Comparison of ENCODE assay signal across 8 mouse cellular contexts in the genomic region with DNA sequence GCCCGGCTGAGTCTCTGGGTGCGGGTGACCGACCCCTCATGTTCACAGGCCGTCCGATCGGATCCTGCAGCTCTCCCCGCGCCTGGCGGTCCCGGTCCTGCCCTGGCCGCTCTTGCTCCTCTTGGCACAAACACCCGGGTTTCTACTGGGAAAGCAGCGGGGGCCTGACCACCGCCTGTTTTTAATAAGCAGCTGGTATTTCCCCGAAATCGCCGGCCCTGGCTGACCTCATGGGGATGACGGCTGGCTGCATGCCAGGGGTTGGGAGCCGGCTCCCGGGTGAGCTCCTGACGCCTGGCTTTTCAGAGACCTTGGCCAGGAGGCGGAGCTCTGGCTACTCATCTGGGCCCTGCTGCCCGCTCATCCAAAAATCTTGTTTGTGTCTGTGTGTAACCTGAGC. TPM values are rescaled to one million over a fixed set of nuclear protein-coding genes. Genes with fewer than 3 reads are reported as not detected.
DNase-seq lines count a peak whose midpoint lies in the region; ATAC-seq and TF ChIP-seq lines count a peak whose summit lies in the region.

No protein-coding gene starts in this region.

- H3K36me3 ChIP-seq in embryonic facial prominence, embryonic 14.5 days (ENCODE audit: control insufficient read depth, insufficient read depth, low read length), result no peaks in the 10 kb centered on the region
- H3K36me3 ChIP-seq in kidney, embryonic 14.5 days (ENCODE audit: control insufficient read depth, insufficient read depth, low read length), result no peaks in the 10 kb centered on the region
- no peaks in the 10 kb centered on the region for H3K36me3 ChIP-seq in limb, embryonic 13.5 days
- no peaks in the 10 kb centered on the region for H3K36me3 ChIP-seq in midbrain, embryonic 15.5 days (replicated peaks)
- H3K36me3 ChIP-seq in stomach, postnatal 0 days (ENCODE audit: control insufficient read depth, insufficient read depth, low read length), result no peaks in the 10 kb centered on the region

- H3K4me2 ChIP-seq in embryonic facial prominence, embryonic 14.5 days (ENCODE audit: low read depth, low read length), result peak overlapping the region; percentile 79
- H3K4me2 ChIP-seq in kidney, embryonic 14.5 days (replicated peaks; ENCODE audit: low read depth, low read length), result peak overlapping the region; percentile 87
- H3K4me2 ChIP-seq in limb, embryonic 13.5 days (replicated peaks), result peak overlapping the region; percentile 79
- peak overlapping the region; percentile 70 for H3K4me2 ChIP-seq in midbrain, embryonic 15.5 days
- H3K4me2 ChIP-seq in stomach, postnatal 0 days (replicated peaks; ENCODE audit: low read depth), result peak overlapping the region; percentile 72

- no peak for TF ChIP-seq EP300 in stomach, postnatal 0 days (optimal IDR thresholded peaks at IDR 0.05)

- H3K4me3 ChIP-seq in embryonic facial prominence, embryonic 14.5 days (ENCODE audit: low read depth, low read length), result peak overlapping the region; percentile 48
- H3K4me3 ChIP-seq in kidney, embryonic 14.5 days (ENCODE audit: low read length), result peak overlapping the region; percentile 48
- H3K4me3 ChIP-seq in limb, embryonic 13.5 days, result peak overlapping the region; percentile 47
- H3K4me3 ChIP-seq in midbrain, embryonic 15.5 days, result peak overlapping the region; percentile 56
- peak overlapping the region; percentile 45 for H3K4me3 ChIP-seq in stomach, postnatal 0 days (ENCODE audit: low read depth, low read length)

- WGBS in embryonic facial prominence, embryonic 14.5 days, result 3% methylated on average over 13 of the region's 23 CpGs
- under 1% methylated on average over 23 of the region's 23 CpGs for WGBS in kidney, embryonic 14.5 days
- under 1% methylated on average over 23 of the region's 23 CpGs for WGBS in limb, embryonic 13.5 days
- WGBS in midbrain, embryonic 15.5 days, result under 1% methylated on average over 23 of the region's 23 CpGs
- WGBS in stomach, postnatal 0 days, result under 1% methylated on average over 23 of the region's 23 CpGs

- H3K9ac ChIP-seq in embryonic facial prominence, embryonic 14.5 days (ENCODE audit: low read depth, low read length), result peak overlapping the region; percentile 76
- peak overlapping the region; percentile 70 for H3K9ac ChIP-seq in kidney, embryonic 14.5 days (ENCODE audit: low read depth, low read length)
- H3K9ac ChIP-seq in limb, embryonic 13.5 days, result peak overlapping the region; percentile 68
- H3K9ac ChIP-seq in midbrain, embryonic 15.5 days, result peak overlapping the region; percentile 66
- H3K9ac ChIP-seq in stomach, postnatal 0 days (ENCODE audit: low read length), result peak overlapping the region; percentile 62

- TF ChIP-seq CTCF in stomach, postnatal 0 days (IDR thresholded peaks at IDR 0.05; ENCODE audit: low read depth), result no peak

- H3K27ac ChIP-seq in embryonic facial prominence, embryonic 14.5 days (replicated peaks; ENCODE audit: low read depth, low read length), result peak overlapping the region; percentile 78
- H3K27ac ChIP-seq in kidney, embryonic 14.5 days (ENCODE audit: low read depth, low read length), result no peak overlapping the region
- peak overlapping the region; percentile 81; the same call in 1 of the 2 replicates for H3K27ac ChIP-seq in limb, embryonic 13.5 days
- H3K27ac ChIP-seq in midbrain, embryonic 15.5 days, result peak overlapping the region; percentile 85
- peak overlapping the region; percentile 49; the same call in 1 of the 2 replicates for H3K27ac ChIP-seq in stomach, postnatal 0 days (replicated peaks)

- peak; percentile 12 to 16 for DNase-seq in thymus, postnatal 10 days (ENCODE audit: low spot score in 2 of 2)
- DNase-seq in thymus, postnatal 25 days, result no peak
- peak; percentile 92 for DNase-seq in embryonic facial prominence, embryonic 14.5 days (ENCODE audit: low spot score)
- DNase-seq in heart, adult 8-10 months (ENCODE audit: low spot score), result peak; percentile 84
- DNase-seq in stomach, postnatal 0 days (ENCODE audit: low spot score), result peak; percentile 76

- H3K4me1 ChIP-seq in embryonic facial prominence, embryonic 14.5 days (ENCODE audit: control insufficient read depth, insufficient read depth, low read length), result peaks cover 20% of the 10 kb centered on the region
- H3K4me1 ChIP-seq in kidney, embryonic 14.5 days (ENCODE audit: control insufficient read depth, insufficient read depth, low read length), result peaks cover 7% of the 10 kb centered on the region; the same call in 1 of the 2 replicates
- H3K4me1 ChIP-seq in limb, embryonic 13.5 days, result peaks cover 33% of the 10 kb centered on the region
- H3K4me1 ChIP-seq in midbrain, embryonic 15.5 days, result peaks cover 14% of the 10 kb centered on the region
- no peaks in the 10 kb centered on the region; the same call in 1 of the 2 replicates for H3K4me1 ChIP-seq in stomach, postnatal 0 days (replicated peaks; ENCODE audit: control insufficient read depth, insufficient read depth)

- H3K9me3 ChIP-seq in embryonic facial prominence, embryonic 14.5 days (ENCODE audit: control insufficient read depth, low read length), result no peaks in the 10 kb centered on the region
- H3K9me3 ChIP-seq in kidney, embryonic 14.5 days (ENCODE audit: control insufficient read depth, low read length), result no peaks in the 10 kb centered on the region
- no peaks in the 10 kb centered on the region for H3K9me3 ChIP-seq in limb, embryonic 13.5 days
- H3K9me3 ChIP-seq in midbrain, embryonic 15.5 days, result no peaks in the 10 kb centered on the region
- H3K9me3 ChIP-seq in stomach, postnatal 0 days (ENCODE audit: control insufficient read depth, low read length), result no peaks in the 10 kb centered on the region

- ATAC-seq in embryonic facial prominence, embryonic 14.5 days (ENCODE audit: low read depth), result peak; percentile 75
- ATAC-seq in kidney, embryonic 14.5 days (ENCODE audit: low FRiP score, low TSS enrichment), result peak; percentile 58
- peak; percentile 79 for ATAC-seq in limb, embryonic 13.5 days (ENCODE audit: low FRiP score, low read depth)
- ATAC-seq in midbrain, embryonic 15.5 days (replicated peaks), result peak; percentile 76
- ATAC-seq in stomach, postnatal 0 days (ENCODE audit: low FRiP score, low TSS enrichment), result peak; percentile 67

- no peaks in the 10 kb centered on the region for H3K27me3 ChIP-seq in embryonic facial prominence, embryonic 14.5 days (replicated peaks; ENCODE audit: control insufficient read depth, insufficient read depth, low read length)
- no peaks in the 10 kb centered on the region for H3K27me3 ChIP-seq in kidney, embryonic 14.5 days (ENCODE audit: control insufficient read depth, insufficient read depth, low read length)
- peaks cover 6% of the 10 kb centered on the region; the same call in 1 of the 2 replicates for H3K27me3 ChIP-seq in limb, embryonic 13.5 days
- no peaks in the 10 kb centered on the region; the same call in 1 of the 2 replicates for H3K27me3 ChIP-seq in midbrain, embryonic 15.5 days (replicated peaks)
- no peaks in the 10 kb centered on the region; the same call in 1 of the 2 replicates for H3K27me3 ChIP-seq in stomach, postnatal 0 days (ENCODE audit: control insufficient read depth, insufficient read depth, low read length)

RNA-seq across cellular contexts. Expression of gene Prss42, which starts 16.2 kb away (rescaled TPM):
- not detected in 2 replicates for polyA plus RNA-seq in embryonic facial prominence, embryonic 14.5 days (2014; fragmentation: Nextera tagmentation; extraction: Ambion mirVana)
- total RNA-seq in heart, adult 8-10 months (2022), result not detected
- polyA plus RNA-seq in kidney, embryonic 14.5 days (2014; fragmentation: Nextera tagmentation; extraction: Ambion mirVana), result not detected in 2 replicates
- not detected in 2 replicates for polyA plus RNA-seq in limb, embryonic 13.5 days (2015; fragmentation: Nextera tagmentation; extraction: Ambion mirVana)
- polyA plus RNA-seq in midbrain, embryonic 15.5 days (2015; fragmentation: Nextera tagmentation; extraction: Ambion mirVana), result not detected in 2 replicates
- polyA plus RNA-seq in stomach, postnatal 0 days (2015; fragmentation: Nextera tagmentation; extraction: Ambion mirVana), result not detected in 2 replicates

RNA-seq across cellular contexts. Expression of gene Prss44, which starts 32.1 kb away (rescaled TPM):
- not detected in 2 replicates for polyA plus RNA-seq in embryonic facial prominence, embryonic 14.5 days (2014; fragmentation: Nextera tagmentation; extraction: Ambion mirVana)
- total RNA-seq in heart, adult 8-10 months (2022), result not detected
- polyA plus RNA-seq in kidney, embryonic 14.5 days (2014; fragmentation: Nextera tagmentation; extraction: Ambion mirVana), result not detected in 2 replicates
- not detected in 2 replicates for polyA plus RNA-seq in limb, embryonic 13.5 days (2015; fragmentation: Nextera tagmentation; extraction: Ambion mirVana)
- polyA plus RNA-seq in midbrain, embryonic 15.5 days (2015; fragmentation: Nextera tagmentation; extraction: Ambion mirVana), result not detected in 2 replicates
- not detected in 2 replicates for polyA plus RNA-seq in stomach, postnatal 0 days (2015; fragmentation: Nextera tagmentation; extraction: Ambion mirVana)

RNA-seq across cellular contexts. Expression of gene Pth1r, which starts 34.8 kb away (rescaled TPM):
- polyA plus RNA-seq in embryonic facial prominence, embryonic 14.5 days (2014; fragmentation: Nextera tagmentation; extraction: Ambion mirVana), result 97.5 and 98.0 TPM in 2 replicates
- total RNA-seq in heart, adult 8-10 months (2022), result 1 to 10 TPM; 4.4 to 7.0 (median 5.1) TPM
- polyA plus RNA-seq in kidney, embryonic 14.5 days (2014; fragmentation: Nextera tagmentation; extraction: Ambion mirVana), result 27.3 and 40.9 TPM in 2 replicates
- polyA plus RNA-seq in limb, embryonic 13.5 days (2015; fragmentation: Nextera tagmentation; extraction: Ambion mirVana), result 91.1 and 97.7 TPM in 2 replicates
- 8.7 and 9.2 TPM in 2 replicates for polyA plus RNA-seq in midbrain, embryonic 15.5 days (2015; fragmentation: Nextera tagmentation; extraction: Ambion mirVana)
- polyA plus RNA-seq in stomach, postnatal 0 days (2015; fragmentation: Nextera tagmentation; extraction: Ambion mirVana), result 10.5 and 10.6 TPM in 2 replicates

RNA-seq across cellular contexts. Expression of gene Myl3, which starts 40.1 kb away (rescaled TPM):
- polyA plus RNA-seq in embryonic facial prominence, embryonic 14.5 days (2014; fragmentation: Nextera tagmentation; extraction: Ambion mirVana), result 39.1 and 53.6 TPM in 2 replicates
- total RNA-seq in heart, adult 8-10 months (2022), result over 10,000 TPM; 10,766 to 11,632 (median 11,251) TPM
- polyA plus RNA-seq in kidney, embryonic 14.5 days (2014; fragmentation: Nextera tagmentation; extraction: Ambion mirVana), result 0.96 and 1.4 TPM in 2 replicates
- polyA plus RNA-seq in limb, embryonic 13.5 days (2015; fragmentation: Nextera tagmentation; extraction: Ambion mirVana), result 3.5 and 4.8 TPM in 2 replicates
- 0.56 and 2.0 TPM in 2 replicates for polyA plus RNA-seq in midbrain, embryonic 15.5 days (2015; fragmentation: Nextera tagmentation; extraction: Ambion mirVana)
- 0.11 and 0.27 TPM in 2 replicates for polyA plus RNA-seq in stomach, postnatal 0 days (2015; fragmentation: Nextera tagmentation; extraction: Ambion mirVana)

RNA-seq across cellular contexts. Expression of gene Prss43, which starts 44.8 kb away (rescaled TPM):
- polyA plus RNA-seq in embryonic facial prominence, embryonic 14.5 days (2014; fragmentation: Nextera tagmentation; extraction: Ambion mirVana), result not detected in 2 replicates
- not detected for total RNA-seq in heart, adult 8-10 months (2022)
- not detected in 2 replicates for polyA plus RNA-seq in kidney, embryonic 14.5 days (2014; fragmentation: Nextera tagmentation; extraction: Ambion mirVana)
- polyA plus RNA-seq in limb, embryonic 13.5 days (2015; fragmentation: Nextera tagmentation; extraction: Ambion mirVana), result not detected in 2 replicates
- polyA plus RNA-seq in midbrain, embryonic 15.5 days (2015; fragmentation: Nextera tagmentation; extraction: Ambion mirVana), result not detected in 2 replicates
- polyA plus RNA-seq in stomach, postnatal 0 days (2015; fragmentation: Nextera tagmentation; extraction: Ambion mirVana), result 0.04 TPM in 1 of 2 replicates, not detected in the other
